Mouse (Mus musculus): ENCODE measurements at regions not wholly inside any gene's neighbourhood (a gene's known extent, or its start where the extent isn't known, plus 50 kb on each side); places are given as distances from the start of the nearest gene placed in this dataset.
"Not testable (repeated sequence)": the region's sequence is repeated elsewhere in the genome, so short reads cannot be mapped to it uniquely, and the experiment has no call there.

- DNase-seq (ENCODE audit: low spot score) = no peak
Measured at GRCm38 (mm10) chr14:54148626-54149025, 105.3 kb downstream of the Dad1 start.

- no peak for DNase-seq (ENCODE audit: low spot score)
Measured at GRCm38 (mm10) chr14:54148121-54148520, 105.8 kb downstream of the Dad1 start.

GRCm38 (mm10) chr14:54147546-54147945, 106.4 kb downstream of the Dad1 start:
- DNase-seq (ENCODE audit: low spot score) = no peak

DNA sequence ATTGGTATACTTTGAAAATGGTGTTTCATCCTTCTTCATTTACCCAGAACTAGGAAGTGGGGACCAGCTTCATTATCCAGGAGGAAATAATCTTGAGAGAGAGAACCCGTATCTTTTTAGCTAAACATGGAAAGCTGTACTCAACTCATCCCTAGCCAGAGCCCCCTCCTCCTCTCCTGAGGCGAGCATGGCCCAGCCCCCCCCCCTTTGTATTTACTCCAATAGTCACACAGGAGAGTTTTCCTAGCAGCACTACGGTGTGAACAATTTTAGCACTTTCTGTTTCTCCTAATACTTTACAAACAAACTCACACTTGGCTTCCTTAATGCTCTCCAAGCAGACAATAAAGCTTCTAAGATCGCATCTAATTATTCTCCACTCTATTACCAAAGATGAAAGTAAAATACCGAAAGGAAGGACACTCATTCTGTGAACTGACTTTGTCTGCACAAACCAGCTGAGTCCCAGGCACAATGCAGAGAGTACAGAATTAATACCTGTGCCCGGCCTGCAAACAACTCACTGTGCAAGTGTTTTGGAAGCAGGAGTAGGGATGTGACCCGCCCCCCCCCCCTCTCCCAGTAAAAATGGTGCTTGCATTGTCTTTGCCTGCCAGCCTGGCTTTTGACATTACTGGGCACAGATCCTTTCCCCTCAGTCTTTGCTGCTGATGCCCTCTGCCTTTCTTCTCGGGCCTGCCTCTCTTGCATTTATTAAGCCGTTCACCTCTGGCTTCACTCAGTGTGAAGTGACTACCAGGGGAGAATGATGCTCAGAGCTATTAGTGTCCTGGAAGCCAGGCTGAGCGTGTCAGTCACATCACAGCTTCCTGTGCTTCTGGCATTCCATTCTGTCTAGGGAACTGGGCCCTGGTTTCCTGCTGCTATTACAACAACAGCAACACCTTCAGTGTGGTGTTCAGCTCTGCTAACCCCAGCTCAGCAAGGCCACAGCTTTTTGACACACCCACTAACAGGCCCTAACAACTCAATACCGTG, 107.9 kb downstream of the Dad1 start:
- DNase-seq (ENCODE audit: low spot score) = no peak

DNA sequence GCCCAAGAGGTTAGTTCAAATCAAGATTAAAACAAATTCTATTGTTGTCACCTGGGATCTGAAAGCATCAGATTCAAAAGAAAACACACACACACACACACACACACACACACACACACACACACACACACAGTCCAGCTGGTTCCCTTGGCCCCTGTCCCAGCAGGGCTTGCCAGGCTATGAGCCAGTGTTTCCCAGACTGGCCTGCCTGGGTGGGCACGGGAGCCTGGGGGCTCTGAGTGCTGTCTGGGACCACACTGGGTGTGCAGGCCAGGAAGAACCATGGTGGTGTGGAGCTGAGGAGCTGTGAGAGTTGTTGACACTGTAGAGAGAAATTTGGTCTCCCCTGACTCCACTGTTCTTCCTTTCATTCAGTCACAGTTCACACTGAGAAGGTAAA, 110.1 kb downstream of the Dad1 start:
- DNase-seq (ENCODE audit: low spot score) = no peak

GRCm38 (mm10) chr14:54138288-54138687, 115.6 kb downstream of the Dad1 start:
- no peak for DNase-seq (ENCODE audit: low spot score)

DNA sequence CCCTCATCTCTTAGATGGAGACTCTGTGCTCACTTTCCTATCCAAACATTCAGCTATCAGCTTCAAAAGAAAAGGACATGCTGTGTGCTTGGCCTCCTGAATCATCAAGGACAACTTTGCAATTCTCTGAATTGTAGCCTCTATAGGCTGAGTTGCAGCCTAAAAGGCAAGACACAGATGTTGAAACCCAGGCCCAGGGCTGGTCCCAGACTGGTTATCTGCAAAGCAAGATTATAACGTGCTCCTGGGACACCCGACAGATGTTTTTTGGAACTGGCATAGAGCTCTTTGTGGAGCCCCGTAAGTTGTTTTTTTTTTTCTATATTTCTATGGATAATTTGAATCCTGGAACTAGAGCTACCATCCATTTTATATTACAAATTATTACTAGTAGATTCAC, 117.4 kb downstream of the Dad1 start:
- DNase-seq (ENCODE audit: low spot score) = no peak

GRCm38 (mm10) chr14:54128334-54128733, 125.6 kb downstream of the Dad1 start:
- DNase-seq (ENCODE audit: low spot score) = no peak

DNA sequence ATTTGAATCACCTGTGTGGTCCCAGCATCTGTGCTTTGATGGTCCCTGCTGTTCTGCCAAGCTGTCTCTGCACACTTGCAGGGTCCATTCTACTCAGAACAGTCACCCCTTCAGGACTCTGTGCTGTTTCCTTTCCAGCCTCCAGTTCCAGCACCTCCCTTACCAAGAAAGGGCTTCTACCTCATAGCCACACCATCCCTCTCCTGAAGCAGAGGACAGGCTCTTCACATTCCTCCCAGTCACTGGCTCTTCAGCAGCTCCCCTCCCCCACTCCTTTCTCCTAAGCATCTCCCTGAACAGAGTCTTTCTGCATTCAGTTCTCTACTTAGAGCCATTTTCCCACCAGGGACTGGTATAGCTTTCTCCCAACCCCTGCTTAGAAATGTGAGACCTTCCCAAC, 128.4 kb downstream of the Dad1 start:
- no peak for DNase-seq (ENCODE audit: low spot score)

- no peak for DNase-seq (ENCODE audit: low spot score)
Measured at GRCm38 (mm10) chr14:54121973-54122372, 131.9 kb downstream of the Dad1 start.

GRCm38 (mm10) chr14:54121340-54121739, 132.6 kb downstream of the Dad1 start:
- DNase-seq (ENCODE audit: low spot score) = no peak

GRCm38 (mm10) chr14:54120194-54120593, 133.7 kb downstream of the Dad1 start:
- no peak for DNase-seq (ENCODE audit: low spot score)

DNA sequence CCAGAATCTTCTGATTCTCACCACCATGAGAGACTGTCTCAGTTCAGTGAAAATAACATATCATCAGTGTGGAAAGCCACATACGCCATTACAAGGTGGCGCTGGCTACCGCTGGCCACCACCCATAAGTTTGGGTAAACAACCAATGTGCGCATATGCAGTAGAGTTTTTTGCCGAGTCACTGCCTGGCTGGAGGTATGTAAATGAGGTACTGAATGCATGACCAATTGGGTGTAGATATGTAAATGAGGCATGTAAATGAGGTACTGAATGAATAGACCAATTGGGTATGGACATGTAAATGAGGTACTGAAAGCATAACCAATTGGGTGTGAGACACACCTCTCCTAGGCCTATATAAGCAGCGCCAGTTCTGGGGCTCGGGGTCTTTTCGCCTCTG, 136.3 kb downstream of the Dad1 start:
- DNase-seq (ENCODE audit: low spot score) = not testable (repeated sequence)

DNA sequence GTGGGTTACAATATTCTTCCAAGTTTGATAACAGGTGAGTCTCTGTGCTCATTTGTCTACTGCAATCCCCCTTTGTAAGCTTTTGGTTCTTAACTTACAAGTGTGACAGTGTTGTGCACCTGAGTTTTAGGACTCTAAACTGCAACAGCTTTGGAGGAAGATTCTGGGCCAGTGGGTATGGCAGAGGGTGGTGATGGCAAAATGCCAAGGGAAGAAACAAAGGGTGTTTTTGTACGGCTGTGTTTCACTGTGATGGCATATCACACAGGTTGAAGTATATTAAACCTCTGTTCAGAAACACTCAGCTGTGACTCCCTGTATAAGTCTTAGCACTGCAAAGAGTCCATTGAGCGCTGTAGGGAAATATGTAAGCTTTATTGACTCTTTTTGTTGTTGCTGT, 140.7 kb downstream of the Dad1 start:
- DNase-seq (ENCODE audit: low spot score) = no peak

DNA sequence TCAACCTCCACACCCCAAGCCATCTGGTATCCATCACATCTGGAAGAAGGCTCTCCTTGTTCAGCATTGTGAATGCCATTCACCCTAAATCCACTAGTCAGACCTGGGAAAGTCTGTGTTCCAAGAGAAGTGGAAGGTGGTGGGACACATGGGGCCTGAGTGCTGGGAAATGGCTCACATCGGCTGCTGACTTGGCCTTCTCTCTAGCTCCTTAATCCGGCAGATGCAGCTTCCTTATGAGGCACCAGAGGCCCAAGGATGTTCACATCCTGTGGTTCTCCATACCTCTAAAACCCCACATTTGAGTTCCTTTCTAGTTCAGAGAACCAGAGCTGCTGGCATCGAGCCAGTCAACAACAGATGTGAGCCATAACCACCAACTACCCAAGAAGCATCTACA, 142.9 kb downstream of the Dad1 start:
- no peak for DNase-seq (ENCODE audit: low spot score)

- DNase-seq (ENCODE audit: low spot score) = no peak
Measured at GRCm38 (mm10) chr14:54109129-54109528, 144.8 kb downstream of the Dad1 start.

DNA sequence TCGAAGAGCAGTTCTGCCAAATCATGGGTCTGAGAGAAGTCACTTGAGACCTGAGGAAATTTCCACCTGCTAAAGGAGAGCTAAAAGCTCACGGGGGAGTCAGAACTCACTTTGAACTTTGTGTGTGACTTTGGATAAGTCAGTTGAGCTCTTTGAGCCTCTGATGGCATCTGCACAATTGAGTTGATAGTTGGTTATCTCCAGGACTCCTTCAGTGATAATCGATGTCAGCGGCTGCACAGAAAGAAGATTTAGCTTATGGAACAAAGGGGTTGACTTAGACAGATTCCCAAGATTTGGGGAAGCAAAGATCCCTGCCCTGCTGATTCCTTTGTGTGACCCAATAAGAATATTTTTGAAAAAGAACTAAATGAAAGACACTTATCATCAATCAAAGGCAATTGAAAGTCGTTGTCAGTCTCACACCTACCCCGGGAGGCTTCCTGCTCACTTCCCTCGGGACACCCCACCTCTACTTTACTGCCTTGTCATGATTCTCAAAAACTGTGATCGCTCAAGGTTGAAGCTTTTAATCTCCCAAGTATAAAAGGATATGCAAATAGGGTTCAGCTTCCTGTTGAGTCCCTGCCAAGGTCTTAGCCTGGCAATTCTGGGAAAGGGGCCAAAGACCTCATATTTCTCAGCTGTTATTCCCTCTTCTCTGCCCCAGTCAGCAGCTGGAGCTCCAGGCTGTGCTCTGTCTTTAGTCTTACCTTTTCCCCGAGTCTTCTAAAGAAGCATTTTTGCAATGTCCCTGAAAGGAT, 145.4 kb downstream of the Dad1 start:
- DNase-seq (ENCODE audit: low spot score) = no peak

- DNase-seq (ENCODE audit: low spot score) = no peak
Measured at GRCm38 (mm10) chr14:54107204-54107796, 146.6 kb downstream of the Dad1 start.

GRCm38 (mm10) chr14:54104243-54104642, 149.7 kb downstream of the Dad1 start:
- DNase-seq (ENCODE audit: low spot score) = no peak

DNA sequence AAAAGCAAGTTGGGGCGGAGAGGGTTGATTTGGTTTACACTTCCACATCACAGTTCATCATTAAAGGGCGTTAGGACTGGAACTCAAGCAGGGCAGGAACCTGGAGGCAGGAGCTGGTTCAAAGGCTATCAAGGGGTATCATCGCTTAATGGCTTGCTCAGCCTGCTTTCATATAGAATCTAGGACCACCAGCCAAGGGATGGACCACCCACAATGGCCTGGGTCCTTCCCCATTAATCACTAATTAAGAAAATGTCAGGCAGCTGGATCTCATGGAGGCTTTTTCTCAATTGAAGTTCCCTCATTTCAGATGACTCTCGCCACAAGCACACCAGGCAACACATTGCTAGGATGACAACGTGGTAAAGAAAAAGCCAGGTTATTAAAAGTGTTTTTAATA, 150.4 kb downstream of the Dad1 start:
- DNase-seq (ENCODE audit: low spot score) = no peak

DNA sequence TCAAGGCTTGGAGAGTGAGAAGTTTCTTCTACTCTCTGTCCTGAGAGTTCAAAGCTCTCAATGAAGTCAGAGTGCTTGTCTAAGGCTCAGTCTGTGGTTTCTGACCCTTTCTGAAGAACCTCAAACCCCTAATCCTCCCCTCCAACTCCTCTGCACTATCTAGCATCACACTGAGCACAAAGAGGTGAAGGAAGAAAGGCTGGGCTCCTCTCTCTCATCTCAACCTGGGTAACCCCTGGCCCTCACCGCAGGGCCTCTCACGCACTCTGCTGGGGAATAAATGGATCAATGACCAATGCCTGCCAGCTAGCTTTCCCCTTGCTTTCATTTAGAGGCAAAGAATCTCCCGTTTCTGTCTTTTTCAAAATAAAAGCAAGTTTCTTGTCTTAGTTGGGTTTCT, 150.8 kb downstream of the Dad1 start:
- no peak for DNase-seq (ENCODE audit: low spot score)

DNA sequence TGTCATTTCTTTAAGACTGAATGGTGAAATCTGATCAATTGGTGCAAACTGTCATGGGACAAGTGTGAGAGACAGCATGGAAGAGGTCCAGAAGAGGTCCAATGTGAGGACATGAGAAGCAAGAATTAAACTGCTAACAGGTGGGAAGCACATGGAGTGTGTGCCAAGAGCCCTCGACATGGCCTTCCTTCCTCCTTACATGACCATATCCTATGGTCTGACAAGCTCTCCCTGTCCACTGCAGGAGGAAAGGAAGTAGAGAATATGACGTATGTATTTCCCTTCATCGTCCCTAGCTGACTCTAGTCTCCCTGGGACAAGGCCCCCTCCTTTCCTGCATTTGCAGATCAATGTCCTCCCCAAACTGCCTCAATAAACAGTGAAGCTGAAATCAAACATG, 152.1 kb downstream of the Dad1 start:
- DNase-seq (ENCODE audit: low spot score) = no peak

- no peak for DNase-seq (ENCODE audit: low spot score)
Measured at GRCm38 (mm10) chr14:54099360-54099759, 154.5 kb downstream of the Dad1 start.

All from layer of hippocampus, adult 9-10 months (tissue).